Mouse (Mus musculus) skeletal muscle tissue, adult 2 months (tissue): ENCODE data around the gene Cdk5rap2.

Experiments used
- DNase-seq: peaks from one replicate; pipeline ENCODE4 v3.0.0-alpha.2; 2012; ENCODE audit warnings: low read depth, low spot score

Gene Cdk5rap2

DNA sequence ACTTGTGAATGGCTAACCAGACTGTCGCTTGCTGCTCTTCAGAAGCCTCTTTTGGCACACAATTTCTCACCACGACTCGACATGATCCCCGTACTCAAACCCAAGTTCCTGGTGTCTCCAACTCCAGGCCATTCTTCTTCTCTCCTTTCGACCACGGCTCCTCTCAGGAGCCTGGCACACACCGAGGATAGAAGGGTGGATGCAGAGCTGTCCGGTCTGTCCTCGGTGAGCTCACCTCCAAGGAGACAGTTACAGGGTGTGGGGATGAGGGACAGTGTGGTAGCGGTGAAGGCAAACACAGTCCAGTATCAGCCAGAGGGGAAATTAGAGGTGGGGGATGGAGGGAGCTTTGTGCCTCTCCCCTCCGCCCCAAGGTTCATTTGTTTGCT lies 149.8 kb downstream of the Cdk5rap2 start:
- no peak for DNase-seq

DNA sequence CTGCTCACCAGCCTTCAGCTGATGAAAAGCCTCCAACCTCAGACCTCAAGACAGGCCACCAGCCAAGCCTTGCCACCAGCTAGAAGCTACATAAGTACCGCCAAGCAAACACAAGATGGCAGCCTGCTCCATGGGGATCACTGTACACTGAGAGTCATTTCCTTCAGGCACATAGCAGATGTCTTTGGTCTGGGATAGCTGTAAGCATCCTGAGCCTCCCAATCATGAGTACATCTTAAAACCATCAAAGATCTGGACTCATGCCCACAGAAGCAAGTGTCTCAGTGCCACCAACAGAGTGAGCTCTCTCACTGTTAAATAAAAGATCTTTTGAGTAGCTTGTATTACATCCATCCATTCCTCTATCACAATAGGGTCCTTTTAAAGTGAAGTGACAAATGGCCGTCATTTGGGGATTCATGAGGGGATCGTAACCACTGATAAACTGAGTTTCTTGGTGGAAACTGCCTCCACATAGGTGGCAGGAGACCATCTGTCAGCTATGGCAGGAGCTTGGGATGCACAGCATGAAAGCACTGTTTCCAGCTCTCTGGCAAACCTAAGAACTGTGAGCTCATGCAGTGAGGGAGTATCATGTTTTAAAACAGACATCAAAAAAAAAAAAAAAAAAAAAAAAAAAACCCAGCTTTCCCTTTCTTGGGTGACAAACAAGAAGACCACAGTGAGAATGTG lies 150.4 kb downstream of the Cdk5rap2 start:
- no peak for DNase-seq

DNA sequence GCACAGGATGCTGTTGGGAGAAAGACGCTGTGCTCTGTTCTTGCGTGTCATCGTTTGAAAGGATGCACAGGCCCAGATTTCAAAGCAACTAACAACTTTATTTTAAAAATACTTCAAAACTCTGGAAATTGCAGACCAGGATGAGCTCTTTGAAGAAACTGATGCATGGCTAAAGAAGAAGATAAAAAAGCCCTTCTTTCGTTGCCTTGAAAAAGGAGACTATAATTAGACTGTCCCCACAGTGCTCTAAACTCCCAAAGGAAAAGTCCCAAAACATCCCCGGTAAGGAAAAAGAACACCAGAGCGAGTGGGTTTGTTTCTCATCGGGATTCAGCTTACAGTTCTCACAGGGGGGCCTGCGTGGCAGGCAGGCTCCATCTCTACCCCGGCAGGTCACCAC lies 151.4 kb downstream of the Cdk5rap2 start:
- no peak for DNase-seq

DNA sequence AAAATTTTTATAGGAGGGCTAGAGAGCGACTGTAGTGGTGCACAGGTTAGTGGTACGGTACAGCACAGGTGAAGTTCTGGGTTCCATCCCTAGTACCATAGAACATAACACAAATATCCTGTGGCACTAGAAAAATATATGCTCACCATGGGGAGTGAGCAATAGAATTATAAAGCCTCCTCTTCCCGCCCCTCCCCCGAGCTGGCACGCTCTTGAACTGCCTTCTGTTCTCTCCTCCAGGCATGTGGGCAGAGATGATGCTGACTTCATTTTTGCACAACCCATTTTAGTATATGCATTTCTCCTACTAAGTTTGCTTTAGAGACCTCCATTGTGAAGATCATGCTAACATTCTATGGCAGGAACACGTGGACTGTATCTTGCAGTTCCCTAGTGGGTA lies 152.0 kb downstream of the Cdk5rap2 start:
- DNase-seq = no peak

DNA sequence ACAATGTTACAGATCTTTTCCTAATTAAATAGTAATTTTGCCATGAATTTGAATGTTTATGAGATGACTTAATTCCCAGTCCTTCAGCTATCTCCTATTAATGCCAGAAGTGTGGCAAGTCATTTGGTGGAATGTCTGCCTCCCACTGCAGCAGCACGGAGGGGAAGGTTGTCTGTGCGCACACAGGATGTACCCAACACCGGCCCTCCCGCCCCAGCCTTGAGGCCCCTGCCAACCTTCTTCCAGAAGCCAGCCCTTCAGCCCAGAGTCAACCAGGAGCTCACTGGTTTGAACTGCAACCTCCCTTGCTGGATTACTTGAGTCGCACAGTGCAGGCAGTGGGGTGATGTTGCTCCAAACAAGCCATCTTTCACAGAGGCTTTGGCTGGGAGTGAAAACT lies 158.5 kb downstream of the Cdk5rap2 start:
- DNase-seq = no peak

DNA sequence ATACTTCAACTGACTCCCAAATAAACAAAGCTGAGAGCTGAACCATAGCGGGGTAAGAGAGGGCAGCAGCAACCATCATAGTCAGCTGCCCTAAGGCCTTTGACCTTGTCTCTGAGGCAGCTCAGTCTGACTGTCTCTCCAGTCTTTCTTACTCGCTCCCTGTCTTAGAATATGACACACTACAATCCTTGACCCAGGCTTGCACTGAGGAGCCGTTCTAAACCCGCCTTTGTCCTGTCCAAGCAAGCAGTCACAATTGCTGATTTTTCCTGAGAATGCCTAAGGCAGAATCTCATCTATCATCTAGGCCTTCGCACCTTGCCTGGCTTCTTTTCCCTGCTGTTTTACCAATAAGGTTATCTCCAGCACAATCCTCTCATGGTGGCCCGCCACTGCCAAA lies 164.5 kb downstream of the Cdk5rap2 start:
- DNase-seq = no peak

DNA sequence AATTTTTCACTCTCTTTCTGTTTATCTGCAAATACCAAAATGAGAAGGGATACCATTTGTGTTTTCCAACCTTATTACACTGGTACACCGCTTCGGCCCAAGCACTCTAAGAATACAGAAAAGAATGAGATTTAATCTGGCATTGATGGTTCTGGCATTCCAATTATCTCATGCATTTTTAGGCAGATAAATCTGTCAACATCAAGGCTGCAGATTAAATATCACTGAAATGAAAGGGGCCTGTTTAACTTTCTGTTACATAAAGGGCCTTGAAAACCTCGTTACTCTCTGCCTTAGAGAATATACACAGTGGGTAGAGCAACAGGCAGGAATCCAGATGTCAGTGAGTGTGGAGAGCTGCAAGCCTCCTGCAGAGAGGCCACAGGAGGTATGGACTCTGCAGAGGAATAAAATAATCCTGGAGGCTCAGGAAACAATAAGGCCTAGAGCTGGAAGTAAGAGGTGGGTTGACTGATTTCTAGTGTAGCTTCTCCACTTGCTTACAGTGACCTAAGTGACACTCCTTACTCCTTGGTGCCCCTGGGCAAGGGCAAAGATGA lies 166.6 kb downstream of the Cdk5rap2 start:
- DNase-seq = no peak

DNA sequence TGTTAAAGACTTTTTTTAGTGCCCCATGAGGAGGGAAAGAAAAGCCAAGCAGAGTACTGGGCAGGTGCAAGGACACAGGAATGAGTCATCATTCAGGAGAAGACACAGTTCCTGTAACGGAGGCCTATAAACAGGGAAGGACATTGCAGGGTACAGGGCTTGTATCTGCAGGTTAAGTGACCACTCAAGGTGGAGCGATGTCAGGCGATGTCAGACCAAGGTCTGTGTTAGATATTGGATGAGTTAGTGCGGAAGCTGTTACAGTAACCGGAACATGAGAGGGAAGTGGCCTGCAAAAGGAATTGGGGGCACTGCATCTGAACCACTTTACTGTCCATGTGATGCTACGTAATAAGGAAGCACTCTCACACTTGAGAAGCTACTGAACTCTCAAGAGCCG lies 170.5 kb downstream of the Cdk5rap2 start:
- DNase-seq = no peak

DNA sequence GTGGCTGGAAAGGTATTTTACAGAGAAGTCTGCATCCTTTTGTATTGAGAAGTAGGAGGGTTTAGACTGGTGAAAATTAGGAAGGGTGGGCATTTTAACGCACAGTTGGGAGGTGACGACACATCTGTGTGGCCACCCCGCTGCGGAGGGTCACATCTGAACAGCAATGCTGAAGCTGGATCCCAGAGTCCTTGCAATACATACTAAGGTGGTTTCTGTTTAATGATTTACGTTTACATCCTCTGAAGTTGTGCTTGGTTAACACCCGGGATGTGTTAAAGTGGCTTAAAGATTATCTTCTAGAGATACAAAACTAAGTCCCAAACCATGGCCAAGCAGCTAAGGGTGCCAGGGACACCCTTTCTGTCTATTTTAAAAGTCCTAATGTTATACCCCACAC lies 171.4 kb downstream of the Cdk5rap2 start:
- no peak for DNase-seq

DNA sequence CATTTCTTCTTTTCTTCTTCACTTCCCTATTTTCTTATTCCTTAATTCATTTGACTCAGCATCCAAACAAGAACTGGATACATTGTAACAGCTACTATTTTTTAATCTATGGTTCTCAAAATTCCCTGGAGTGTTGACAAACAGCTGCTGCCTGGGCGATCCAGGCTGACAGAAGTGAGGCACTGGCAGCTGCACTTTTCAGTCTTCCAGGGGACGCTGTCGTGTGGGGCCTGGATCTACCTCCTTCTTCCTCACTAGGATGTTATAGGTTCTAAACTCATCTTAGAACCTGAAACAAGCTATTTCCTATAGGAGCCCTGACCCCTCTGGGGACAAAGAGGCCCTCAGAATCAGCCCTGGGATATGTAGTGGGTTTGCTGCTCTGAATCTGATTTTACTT lies 177.9 kb downstream of the Cdk5rap2 start:
- DNase-seq = no peak

DNA sequence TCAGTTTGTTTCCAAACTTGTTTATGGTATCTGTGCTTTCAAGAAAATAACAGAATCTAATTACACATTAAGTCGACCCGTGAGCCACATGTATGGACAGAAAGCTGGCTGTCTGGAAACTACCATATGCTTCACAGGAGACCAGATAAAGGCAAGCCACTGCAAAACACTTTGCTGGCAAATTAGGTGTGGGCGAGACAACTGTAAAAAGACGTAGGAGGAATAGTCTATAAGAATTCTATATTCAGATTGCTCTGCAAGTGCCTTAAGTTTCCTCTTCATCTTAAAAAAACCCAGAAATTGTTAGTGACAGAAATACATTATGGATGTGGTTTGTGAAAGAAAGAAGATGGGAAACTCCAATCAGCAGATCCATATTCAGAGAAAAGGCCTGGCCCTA lies 180.4 kb downstream of the Cdk5rap2 start:
- no peak for DNase-seq

DNA sequence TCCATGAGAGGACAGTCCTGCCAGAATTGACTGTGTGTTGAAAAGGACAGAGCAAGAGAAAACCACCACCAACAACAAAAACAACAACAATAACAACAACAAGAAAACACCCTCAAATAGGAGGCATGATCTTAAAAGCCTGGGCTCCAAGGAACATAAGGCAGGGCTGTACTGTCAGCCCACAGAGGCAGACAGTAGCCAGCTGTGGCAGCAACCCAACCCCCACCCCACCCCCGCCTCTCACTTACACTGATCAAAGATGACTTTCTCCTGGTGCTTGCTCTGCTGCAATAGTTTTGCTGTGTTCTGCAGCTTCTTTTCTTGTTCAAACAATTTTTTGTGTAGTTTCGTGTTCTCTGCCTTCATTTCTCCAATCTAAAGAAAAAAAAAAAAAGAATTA lies 181.9 kb downstream of the Cdk5rap2 start:
- no peak for DNase-seq

DNA sequence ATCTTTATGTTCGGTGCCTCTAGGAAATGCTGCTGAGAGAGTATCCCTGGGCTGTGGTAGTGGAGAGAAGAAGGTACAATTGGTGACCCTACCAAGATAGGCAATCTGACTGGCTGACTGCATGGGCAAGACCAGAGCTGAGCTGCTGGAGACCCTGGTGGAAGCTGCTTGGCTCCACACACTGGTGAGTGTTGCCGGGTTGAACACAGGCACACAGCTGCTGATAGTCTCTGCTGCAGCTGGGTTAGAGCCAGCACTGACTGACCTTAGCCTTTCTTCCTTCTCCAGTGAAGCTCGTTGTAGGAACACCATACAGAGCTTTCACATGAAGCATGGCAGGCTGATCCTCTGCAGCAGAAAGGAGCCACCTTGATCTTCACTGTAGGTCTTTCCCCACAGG lies 182.6 kb downstream of the Cdk5rap2 start:
- DNase-seq = no peak

DNA sequence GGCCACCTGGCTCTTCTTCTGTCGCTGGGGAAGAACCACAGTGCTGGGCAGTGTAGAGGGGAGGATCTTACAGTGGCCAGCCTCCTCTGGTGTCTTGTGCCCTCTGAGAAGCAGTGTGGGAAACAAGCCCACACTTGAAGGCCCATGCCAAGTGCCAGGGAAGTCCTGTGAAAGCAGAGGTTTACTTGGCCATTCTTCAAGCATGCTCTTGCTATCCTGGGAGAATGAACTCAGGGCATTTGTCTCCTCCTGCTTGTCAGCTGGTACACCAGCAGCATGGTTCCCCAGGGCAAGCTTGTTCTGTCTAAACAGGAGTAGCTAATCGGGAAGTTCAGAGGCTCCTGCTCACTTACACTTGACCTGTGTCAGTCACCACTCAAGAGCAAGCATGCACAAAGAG lies 185.7 kb downstream of the Cdk5rap2 start:
- DNase-seq = no peak

DNA sequence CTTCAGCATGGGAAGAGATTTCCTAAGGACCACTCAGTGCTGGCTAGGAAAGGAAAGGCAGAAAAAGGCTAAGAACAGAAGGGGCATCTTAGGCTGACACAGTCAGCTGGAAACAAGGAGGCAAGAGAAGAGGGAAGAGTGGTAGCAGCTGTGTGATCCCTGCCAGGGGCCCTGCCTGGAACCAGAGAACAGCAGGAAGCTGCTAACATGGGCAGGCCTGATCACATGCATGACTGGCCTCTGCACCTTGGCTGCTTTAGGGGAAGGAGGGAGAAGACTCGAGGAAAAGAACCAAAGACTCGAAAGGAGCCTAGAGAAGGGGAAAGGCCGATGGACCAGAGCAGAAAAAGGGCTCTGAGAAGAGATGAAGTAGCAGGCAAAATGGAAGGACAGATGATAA lies 188.4 kb downstream of the Cdk5rap2 start:
- no peak for DNase-seq

DNA sequence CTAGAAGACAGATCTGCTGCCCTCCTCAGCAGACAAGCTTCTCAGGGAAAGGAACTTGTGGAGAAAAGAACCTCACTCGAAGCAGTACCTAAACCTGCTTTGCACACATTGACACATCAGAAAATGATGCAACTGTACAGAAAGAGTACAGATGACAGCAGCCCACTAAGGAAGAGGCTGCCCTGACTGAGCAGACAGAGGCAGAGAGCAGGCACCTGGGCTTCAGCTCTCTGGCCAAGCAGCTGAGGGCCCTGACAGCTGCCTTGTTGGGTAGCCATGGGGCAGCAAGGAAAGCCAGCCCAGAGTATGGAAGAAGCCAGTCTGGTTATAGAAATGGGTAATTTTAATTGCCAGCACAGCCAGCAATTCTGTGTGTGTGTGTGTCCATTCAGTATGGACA lies 188.9 kb downstream of the Cdk5rap2 start:
- no peak for DNase-seq

DNA sequence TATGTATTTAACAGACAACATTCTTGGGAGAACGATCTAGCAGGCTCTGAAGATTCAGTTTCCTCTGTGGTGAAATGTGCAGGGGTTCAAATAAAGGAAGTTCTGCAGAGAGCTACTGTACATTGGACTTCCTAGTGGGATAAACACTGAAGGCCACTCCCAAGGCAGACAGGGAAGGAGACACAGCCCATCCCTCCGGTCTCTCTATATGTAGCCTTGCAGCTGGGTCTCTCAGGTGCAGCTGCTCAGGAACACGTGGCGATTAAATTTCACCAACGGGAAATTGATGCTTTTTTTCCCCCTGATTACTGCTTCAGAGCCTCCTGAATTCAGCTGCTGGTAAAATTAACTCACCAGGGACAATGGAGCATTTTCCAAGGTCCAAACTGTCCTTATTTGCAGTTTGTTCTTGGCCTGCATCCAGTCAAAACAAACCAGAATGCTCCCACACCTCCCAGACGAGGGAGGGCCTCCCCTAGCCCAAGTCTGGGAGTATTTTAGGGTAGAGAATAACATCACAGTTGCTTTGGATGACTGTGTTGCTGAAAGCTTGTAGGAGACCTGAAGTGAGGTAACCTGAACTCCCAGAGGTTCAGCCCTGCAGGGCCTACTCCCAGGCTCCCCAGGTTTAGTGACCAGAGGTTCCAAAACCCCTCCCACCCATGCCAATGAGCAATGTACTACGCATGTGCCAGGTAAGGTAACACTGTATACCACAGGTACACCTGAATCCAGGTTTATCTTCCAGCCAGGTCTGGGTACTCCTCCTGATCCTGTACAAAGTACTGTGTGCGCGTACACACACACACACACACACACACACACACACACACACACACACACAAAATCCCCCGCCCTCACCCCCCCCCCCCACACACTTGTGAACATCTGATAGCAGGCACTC lies 189.7 kb downstream of the Cdk5rap2 start:
- DNase-seq = peak; percentile 83

DNA sequence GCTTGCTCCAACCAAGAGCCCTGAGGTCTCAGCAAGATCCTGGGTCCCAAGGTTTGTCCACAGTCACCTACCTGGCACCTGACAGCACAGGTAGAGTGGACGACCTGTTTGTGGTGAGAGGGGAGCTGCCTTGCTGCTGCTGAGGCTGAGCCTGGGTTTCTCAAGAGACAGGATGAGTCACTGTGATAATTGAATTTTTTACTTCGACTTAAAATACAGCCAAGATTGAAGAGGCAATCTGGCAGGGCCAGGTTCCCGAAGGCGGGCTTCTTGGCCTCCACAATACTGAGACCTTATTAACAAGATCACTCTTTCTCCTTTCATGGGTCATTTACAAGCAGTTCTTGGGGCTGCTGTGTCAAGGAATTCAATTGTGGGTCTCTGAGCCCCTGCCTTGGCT lies 190.5 kb downstream of the Cdk5rap2 start:
- peak; percentile 54 for DNase-seq

DNA sequence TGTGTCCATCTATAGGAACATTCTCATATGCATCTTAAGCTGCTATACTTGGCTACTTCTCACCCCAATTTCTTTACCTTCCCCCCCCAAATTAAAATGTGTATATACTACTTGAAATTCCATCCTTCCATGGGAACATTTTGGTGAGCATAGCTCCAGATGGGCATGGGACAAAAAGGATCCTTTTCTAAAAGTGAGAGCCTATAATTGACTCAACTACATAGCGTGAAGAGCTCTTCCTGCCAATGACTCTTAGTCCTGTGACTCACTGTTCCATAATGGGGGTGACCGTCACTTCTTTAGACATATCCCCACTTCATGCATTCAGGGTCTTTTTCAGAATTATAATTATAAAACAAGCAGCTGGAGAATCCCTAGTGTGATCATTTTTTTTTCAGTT lies 224.3 kb downstream of the Cdk5rap2 start:
- DNase-seq = no peak
